Mouse (Mus musculus) forelimb bud, embryonic 11.5 days (tissue): Measurements from ENCODE around the gene Cacna2d1.

ENCODE experiments used
- DNase-seq: peaks from one replicate; pipeline ENCODE4 v3.0.0-alpha.2; 2012; ENCODE audit warnings: low read depth, low spot score

Cacna2d1 gene

DNA sequence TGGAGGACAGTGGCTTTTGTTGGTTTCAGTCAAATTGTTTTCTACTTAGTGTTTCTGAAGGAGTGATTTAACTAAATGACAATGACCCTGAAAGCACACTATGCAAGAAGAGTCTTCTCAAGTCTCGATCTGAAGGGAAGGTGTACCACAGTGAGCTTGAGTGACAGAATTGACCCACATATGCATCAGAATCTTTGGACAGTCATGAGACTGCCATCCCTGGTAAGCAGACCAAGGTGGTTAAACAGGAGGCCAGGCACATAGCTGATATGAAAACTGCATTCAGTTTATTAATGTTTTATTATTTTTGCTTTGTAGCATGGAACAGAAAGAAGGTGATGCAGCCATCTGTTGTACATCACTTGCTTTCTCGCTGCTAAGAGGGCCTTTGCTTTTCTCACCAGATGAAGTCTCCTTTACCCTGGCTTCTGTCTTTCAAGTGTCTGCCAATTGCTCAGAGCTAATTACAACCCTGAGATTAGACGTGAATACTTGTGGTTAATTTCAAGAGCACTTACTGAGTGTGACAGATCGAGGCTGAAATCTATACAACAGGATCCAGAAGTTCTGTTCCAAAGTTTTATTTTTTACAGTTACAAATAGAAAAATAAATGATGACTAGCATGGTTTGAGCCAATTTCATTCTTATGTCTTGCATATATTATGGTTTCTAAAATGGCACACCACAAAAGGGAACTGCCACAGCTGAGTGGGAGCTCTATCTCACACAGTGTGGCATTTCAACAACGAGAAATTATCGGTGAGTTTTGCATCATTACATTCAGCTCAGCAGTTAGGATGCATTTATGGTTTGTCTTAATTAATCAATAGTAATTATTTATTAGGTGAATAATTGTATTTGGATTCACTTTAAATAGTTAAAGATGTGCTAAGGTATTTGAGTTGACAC lies 221.1 kb downstream of the Cacna2d1 start:
- DNase-seq, result no peak

DNA sequence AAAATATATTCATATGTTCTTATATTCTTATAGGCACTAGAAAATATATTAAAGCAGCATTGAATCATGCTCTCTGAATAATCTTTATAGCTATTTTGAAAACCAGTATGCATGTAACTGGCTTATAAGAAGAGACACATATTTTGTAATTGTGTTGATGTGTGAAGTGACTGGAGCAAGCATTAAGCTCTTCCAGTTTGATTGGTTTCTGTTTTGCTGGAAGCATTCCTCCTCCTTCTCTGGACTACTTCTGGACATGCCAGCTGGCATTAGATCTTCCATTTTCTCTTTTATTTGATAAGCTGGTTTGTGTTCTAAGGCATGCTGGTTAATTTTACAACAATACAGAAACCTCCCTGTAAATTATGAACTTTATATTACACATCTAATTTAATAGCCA lies 228.8 kb downstream of the Cacna2d1 start:
- DNase-seq, result no peak

DNA sequence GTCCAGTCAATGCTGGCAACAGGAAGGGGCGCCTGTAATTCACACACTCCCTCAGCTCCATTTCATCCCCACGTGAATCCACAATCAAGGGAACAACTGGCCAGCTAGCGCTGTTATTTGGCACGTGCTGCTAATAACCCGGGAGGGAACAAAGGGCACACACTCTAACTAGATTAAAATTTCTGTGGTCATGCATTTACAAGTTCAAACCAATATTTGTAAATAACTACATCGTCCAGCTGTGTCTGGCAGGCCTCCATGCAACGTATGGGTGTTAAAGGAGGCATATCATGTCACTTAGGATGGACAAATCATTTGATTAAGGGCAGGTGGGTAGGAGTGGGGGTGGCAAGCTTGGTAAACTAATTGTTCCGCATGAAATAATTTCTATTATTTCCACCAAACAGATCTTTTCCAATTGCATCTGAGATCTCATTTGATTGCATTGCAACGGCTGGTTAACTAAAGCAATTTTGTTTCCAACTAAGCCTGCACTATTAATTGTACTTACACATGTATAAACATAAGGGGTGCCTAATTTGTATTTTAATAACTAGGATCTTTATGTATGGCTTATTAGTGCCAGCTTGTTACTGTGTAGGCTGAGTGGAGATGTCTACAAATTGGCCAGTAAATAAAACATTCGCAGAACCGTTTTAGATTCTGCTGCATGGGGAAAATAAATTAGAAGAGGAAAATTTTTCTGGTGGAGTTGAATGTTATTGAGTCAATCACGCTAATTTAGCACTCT lies 231.8 kb downstream of the Cacna2d1 start:
- DNase-seq, result peak; percentile 5

DNA sequence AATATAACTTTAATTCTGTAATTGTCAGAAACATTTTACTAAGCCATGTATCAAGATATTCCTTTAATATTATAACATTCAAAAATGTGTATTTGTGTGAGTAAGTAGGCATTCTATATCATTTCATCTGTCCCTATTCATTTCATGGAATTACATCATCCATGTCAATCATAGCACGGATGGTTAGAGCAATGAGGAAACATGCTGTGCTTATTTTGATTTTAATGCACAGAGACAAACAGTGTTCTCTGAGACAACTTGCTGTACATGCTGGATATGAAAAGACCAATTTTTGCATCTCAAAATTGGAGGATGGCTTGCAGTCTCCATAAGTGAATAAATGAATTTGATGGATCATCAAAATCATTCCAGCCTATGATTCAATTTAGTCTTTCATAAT lies 232.4 kb downstream of the Cacna2d1 start:
- DNase-seq, result no peak

DNA sequence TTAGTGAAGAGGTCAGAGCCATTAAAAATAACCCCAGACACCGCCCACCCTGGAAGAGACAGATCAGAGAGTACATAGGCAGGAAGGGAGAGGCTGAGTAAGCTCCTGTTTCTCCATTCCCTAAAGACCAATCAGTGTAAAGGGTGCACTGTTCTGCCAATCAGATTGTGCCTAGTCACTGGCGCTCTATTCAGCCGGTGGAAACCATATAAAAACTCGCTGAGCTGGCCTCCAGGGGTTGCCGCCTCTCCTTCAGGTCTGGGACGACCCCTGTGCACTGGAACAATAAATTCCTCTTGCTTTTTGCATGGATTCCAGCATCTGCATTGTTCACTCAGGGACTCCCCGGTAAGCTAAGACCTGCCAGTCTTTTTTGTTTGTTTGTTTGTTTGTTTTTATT lies 246.6 kb downstream of the Cacna2d1 start:
- DNase-seq, result no peak

DNA sequence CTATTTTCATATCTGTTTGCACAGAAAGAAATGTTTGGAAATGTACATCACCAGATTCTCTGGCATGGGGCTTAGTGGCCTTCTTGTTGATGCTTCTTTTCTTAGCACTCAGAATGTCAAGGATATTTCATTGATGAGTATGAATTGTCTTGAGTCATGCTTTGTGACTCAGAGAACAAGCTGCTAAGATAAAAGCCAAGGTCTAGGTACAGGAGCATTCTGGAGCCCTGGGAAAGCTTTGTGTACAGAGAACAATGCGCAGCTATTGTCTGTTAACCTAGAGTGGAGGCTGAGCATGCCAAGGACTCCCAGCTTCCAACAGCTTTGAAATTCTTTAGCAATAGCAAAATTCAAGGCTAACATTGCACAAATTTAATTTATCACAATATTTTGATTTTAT lies 249.6 kb downstream of the Cacna2d1 start:
- DNase-seq, result no peak

DNA sequence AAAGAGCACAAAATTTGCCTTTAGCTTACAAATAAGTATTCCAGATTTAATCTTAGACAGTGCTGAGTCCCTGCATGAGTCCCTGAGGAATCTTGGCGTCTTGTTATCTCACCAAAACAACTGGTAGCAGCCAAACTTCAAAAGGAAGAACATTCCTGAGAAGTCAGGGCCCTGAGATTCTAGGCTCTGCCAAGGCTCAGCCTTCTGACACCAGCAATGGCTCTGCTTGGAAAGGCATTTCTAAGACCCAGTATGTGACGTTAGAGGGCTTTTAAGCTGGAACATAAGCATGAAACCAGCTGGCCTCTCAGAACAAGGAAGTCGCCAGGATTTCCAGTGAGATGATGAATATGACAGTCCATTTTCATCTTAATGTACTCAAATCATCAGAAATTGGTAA lies 253.4 kb downstream of the Cacna2d1 start:
- DNase-seq, result no peak

DNA sequence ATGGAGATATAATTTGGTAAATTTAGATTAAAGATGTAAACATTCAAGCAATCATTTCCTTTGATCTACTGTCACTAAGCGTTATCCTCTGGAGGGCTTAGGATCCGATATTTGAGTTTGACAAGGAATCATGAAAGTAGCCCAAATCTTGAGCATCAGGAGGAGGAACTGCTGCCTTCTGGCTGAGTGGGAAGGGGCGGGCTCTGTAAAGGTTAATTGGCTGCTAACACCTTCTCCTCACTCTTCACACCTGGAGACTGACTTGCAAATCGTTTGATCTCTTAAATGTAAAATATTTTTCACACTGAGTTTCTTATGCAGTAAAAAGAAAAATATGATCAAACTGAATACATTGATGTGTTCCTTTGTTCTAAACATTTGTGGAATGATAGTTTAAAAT lies 255.4 kb downstream of the Cacna2d1 start:
- no peak for DNase-seq

DNA sequence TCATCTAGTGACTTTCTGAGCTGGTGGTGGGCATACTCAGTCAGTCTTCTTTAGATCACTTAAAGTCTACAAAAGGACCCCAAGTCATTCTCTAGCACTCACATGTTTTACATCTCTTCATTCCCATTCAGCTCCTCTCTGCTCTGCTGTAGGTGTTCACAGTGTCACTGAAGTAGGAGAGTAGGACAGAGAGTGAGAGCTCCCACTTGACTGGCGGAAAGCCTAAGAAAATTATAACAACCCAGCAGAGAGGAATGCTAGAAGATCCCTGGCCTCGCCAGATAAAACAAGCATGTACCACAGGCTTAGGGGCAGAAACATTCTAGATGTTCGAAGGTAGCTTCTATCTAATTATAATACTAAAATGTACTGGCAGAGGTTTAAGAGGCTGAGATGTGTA lies 256.7 kb downstream of the Cacna2d1 start:
- DNase-seq, result no peak

DNA sequence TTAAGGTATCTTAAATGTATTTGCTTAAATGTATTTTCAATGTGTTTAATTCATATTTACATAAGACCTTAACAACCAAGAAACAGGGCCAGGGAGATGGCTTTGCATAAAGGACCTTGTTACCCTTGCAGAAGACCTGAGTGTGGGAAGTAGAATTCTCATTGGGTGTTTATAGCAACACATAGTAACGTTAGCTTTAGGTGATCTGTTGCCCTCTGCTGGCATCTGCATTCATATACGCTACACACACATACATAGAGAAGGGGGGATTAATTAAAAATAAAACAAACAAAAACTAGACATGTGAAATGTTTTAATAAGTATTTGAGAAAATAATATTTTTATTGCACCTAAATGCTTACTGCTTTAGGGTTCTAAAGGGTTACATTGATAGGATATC lies 265.3 kb downstream of the Cacna2d1 start:
- peak; percentile 52 for DNase-seq

DNA sequence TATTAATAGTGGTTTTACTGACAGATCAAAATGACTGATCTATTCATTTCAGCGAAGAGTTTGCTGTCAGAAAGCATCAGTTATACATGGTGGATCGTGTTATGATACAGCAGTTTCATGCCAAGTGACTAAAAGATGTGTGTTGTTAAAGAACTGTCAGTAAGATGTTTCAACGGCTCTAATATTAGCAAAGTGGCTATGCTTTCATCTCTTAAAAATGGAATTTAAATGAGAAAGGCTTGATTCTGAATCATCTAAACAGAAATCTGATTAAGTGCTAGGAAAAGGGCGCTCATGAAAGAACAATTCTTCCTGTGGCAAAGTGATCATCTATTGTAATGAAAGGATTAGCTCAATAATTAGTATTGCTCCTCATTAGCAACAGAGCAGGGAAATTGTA lies 287.5 kb downstream of the Cacna2d1 start:
- DNase-seq, result no peak

DNA sequence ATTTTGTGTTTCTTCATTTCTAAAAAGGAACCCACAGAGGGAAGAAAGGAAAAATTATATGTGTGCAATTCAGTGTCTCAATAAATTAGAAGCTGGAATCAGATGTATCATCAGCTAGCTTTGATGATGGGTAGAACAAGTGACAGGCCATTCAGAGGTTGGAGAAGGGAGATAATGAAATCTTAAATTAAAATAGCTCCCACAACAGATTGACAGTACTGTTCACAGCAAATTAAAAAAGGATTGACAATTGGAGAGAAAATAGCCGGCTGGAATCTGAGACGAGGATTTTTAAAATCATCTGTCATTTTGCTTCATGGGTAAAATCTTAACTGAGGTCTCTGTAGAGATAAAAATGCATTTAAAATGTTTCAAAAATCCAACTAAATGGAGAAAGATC lies 290.9 kb downstream of the Cacna2d1 start:
- DNase-seq, result no peak

DNA sequence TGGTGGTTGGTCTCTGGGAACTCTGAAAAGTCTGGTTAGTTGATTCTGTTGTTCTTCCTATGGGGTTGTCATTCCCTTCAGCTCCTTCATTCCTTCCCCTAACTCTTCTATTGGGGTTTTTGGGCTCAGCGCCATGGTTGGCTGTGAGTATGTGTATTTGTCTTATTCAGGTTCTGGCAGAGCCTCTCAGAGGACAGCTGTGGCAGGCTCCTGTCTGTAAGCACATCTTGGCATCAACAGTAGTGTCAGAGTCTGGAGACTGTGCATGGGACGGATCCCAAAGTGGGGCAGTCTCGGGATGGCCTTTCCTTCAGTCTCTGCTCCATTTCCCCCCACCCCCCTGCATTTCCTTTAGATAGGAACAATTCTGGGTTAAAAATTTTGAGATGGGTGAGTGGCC lies 294.9 kb downstream of the Cacna2d1 start:
- DNase-seq, result no peak

DNA sequence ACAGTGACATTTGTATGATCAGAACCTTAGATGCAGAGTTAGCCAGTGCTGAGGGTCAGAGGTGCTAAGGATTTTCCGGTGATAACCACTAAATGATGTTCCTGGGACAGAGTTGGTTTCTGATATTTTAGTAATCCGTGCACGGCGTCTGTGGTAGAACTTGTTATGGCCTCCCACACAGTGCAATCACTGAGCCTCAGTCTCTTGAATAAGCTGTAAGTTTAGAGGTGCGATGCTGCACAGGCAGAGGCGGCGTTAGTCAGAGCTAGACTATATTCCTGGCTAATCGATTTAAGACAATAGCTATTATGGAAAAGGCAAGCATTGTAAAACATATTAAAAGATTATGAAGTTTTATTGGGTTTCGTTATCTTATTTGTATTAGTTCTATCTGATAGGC lies 297.0 kb downstream of the Cacna2d1 start:
- DNase-seq, result no peak

DNA sequence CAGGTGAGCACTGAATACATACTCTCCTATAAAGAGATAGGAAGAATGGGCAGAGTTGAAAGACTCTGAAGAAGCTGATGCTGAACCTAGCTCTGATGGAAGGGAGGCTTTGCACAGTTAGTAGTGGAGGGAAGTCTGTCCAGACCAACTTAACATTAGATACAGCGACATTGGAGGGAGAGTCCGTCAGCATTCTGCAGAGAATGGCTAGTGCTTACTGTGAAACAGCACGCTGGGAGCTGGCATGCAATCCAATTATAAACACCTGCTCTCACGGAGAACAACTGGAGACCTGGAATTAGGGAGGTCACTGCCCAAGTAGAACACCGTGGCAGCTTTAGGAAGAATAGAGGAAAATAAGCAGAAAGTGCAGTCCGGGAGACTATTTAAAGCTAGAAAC lies 300.4 kb downstream of the Cacna2d1 start:
- peak; percentile 7 for DNase-seq

DNA sequence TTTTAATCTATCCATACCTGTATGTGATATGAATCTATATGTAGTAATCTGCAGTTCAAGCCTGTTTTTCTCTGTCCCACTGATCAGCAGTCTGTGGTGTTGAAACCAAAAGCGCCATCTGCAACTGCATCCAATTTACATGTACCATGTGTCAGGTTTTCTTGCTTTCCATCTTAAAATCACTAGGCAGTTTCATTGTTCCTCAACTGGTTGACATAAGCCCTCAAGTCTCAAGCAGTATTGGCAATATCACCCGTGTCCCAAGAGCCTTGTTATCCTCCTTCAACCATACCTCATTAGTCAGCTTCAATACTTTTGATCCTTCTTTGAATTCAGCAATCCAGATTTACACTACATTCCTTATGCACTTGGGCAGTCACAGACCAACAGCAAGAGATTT lies 301.4 kb downstream of the Cacna2d1 start:
- DNase-seq, result peak; percentile 3

DNA sequence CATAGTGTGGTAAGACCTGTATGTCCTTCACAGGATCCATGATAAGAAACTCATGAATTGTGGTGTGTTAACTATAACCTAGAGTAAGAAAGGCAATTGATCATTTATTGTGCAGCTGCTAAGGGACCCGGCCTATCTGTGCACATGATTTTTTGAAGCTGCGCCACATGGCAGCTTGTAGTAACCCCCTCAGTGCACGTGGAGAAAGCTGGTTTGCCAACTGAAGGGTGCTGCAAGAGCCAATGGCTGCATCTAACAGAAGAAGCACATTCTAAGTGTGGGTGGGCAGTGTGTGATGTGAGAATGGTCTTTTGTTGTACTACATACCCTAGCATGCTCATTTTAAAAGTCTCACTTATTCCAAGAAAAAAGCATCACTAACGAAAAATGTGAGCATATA lies 302.1 kb downstream of the Cacna2d1 start:
- no peak for DNase-seq

DNA sequence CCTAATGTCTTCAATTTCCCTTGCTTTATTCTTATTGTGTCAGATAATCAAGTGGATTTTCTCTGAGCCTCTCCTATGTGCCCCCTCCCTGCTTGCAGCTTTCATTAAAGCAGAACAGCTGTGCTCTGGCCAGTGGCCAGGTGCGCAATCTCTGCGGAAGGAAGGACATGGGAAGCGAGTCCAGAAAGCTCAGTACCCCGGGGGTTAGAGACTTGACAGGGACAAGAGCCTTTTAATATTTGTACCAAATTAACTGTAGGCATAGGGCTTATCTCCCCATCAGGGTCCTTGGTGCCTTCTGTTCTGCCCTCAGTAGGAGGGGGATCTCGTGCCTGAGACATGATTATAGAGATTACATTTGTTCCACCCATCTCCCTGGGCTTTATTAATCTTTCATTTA lies 303.5 kb downstream of the Cacna2d1 start:
- DNase-seq, result no peak

DNA sequence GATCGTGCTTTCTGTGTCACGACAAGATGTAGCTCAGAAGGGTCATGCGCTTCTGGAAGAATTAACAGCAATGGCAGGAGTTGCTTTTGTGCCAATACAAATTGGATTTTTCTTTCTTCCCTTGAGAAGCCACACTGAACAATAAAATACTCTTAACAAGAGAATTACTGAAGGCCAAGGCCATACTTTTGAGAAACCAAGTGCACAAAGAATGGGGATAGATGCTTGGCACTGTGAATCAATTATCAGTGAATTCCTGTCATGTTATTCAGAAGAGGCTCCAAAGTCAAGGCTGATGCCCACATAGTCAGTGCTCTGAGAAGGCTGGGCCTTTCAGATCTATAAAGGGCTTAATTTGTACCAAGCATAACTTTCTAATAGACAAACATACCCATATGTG lies 305.8 kb downstream of the Cacna2d1 start:
- DNase-seq, result no peak

DNA sequence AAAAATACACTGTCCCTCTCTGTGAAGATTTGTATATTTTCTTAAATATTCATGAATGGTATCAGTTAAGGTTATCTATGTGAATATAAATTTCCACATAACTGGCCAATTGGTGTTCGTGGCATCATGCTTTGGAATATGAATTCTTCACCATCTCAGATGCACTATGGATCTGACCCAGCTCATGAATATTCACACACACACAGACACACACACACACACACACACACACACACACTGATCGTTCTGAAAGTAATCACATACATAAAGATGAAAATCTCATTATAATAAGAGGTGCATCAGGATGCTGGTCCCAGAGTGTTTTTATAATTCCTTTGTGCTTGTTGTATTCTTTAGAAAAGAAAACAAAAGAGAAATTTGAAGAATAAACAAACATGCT lies 309.1 kb downstream of the Cacna2d1 start:
- no peak for DNase-seq

DNA sequence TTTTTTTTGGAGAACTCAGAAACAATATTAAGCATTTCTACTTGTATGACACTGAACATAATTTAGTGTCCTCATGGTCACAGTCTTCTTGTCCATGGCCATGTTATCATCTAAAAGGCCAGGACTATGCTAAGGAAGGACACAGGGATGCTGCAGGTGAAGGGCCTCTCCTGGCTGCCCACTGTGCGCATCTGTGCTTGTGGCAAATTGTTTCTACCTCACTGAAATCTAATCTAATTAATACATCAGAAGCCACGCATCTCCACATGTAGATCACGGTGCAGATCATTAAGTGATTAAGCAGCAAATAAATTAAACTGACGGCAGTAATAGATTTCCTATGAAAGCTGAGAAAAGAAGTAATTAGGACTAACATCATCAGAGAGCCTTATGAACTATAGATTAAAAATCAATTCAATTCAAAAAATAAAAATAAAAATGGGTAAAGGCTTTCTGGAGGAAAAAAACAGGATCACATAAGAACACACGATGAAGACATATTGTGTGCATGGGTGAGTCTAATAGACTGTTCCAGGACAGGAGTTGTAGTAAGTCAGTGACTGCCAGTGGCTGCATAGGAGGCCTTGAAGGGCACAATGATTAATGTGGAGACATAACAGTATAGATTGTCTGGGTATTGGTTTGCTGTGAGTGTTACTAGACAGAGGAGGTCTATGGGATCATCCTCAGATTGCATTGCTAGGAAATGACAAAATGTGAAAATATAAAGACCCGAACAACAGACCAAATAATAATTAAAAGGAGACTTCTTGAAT lies 318.4 kb downstream of the Cacna2d1 start:
- no peak for DNase-seq

DNA sequence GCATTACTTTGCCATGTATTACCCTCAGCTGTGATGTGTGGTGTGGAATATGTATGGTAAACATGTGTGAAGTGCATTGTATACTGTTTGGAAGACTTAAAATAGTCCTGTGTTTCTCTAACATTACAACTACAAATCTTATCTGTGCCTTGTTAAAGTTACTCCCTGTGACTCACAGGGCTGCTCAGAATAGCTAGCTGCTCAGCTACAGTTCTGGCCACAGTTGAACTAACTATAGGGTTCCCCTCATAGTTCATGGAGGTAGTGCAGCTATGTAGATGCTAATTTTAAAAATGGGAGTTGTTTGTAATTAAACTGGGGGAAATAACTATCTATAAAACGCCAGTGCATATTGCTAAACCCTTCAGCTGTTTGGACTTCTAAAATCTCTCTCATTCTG lies 319.3 kb downstream of the Cacna2d1 start:
- no peak for DNase-seq
